Mouse (Mus musculus) hindbrain, embryonic 12.5 days (tissue): ENCODE results near the gene Gm44596. TPM values are rescaled to one million over a fixed set of nuclear protein-coding genes. Genes with fewer than 3 reads are reported as not detected.

Experiments
- ATAC-seq: fragments of 200-750 bp; cut with Nextera tagmentation; 2 replicates; pipeline ENCODE4 v1.8.0; 2017; ENCODE audit warnings: moderate TSS enrichment; ENCODE audit not compliant: low FRiP score
- H3K27ac ChIP-seq: fragments of 300-500 bp; sonication (generic); 2 replicates; pipeline ENCODE4 v1.5.1; 2016; ENCODE audit warnings: mild to moderate bottlenecking
- H3K27me3 ChIP-seq: fragments of 300-500 bp; sonication (generic); 2 replicates; pipeline ENCODE4 v1.6.1; 2016; ENCODE audit warnings: mild to moderate bottlenecking
- H3K36me3 ChIP-seq: fragments of 300-500 bp; sonication (generic); 2 replicates; pipeline ENCODE4 v1.6.1; 2016; ENCODE audit warnings: mild to moderate bottlenecking
- H3K4me1 ChIP-seq: fragments of 300-500 bp; sonication (generic); 2 replicates; pipeline ENCODE4 v1.6.1; 2016
- H3K4me2 ChIP-seq: fragments of 300-500 bp; sonication (generic); replicated peaks from 2 replicates; pipeline ENCODE4 v1.6.1; 2016; ENCODE audit warnings: mild to moderate bottlenecking
- H3K4me3 ChIP-seq: fragments of 300-500 bp; sonication (generic); 2 replicates; pipeline ENCODE4 v1.5.1; 2016; ENCODE audit warnings: mild to moderate bottlenecking
- H3K9ac ChIP-seq: fragments of 300-500 bp; sonication (generic); 2 replicates; pipeline ENCODE4 v1.6.1; 2016; ENCODE audit warnings: mild to moderate bottlenecking, moderate library complexity
- H3K9me3 ChIP-seq: fragments of 300-500 bp; sonication (generic); replicated peaks from 2 replicates; pipeline ENCODE4 v1.6.1; 2016; ENCODE audit warnings: mild to moderate bottlenecking
- WGBS: fragments of 180-500 bp; shearing (Covaris S2); methylation state at CpG from one replicate; pipeline ENCODE4 v1.1.7; 2016; 5-methylcytosine and 5-hydroxymethylcytosine counted together
- polyA plus RNA-seq: library from polyadenylated mRNA; unstranded; fragments of >200 nt; fragmentation: Nextera tagmentation; extraction: Ambion mirVana; gene quantifications from 2 replicates; pipeline ENCODE4 v1.2.1, GENCODE M21; 2016

Gm44596 gene
- polyA plus RNA-seq, 1 experiment from 2014 or later: not detected

GRCm38 (mm10) chr6:128437288-128437687, 62.0 kb downstream of the Gm44596 start:
- H3K4me3 ChIP-seq: peak overlapping the region; percentile 85
- peak overlapping the region; percentile 97 for H3K9ac ChIP-seq
- peak overlapping the region; percentile 94 for H3K27ac ChIP-seq
- peaks cover 43% of the 10 kb centered on the region for H3K36me3 ChIP-seq
- peak overlapping the region; percentile 63 for H3K4me2 ChIP-seq
- no peak for ATAC-seq
- WGBS: 5% methylated on average over 10 of the region's 10 CpGs
- H3K27me3 ChIP-seq: no peaks in the 10 kb centered on the region
- no peaks in the 10 kb centered on the region for H3K9me3 ChIP-seq
- H3K4me1 ChIP-seq: peaks cover 12% of the 10 kb centered on the region

- H3K4me3 ChIP-seq: peak overlapping the region; percentile 85
- H3K9me3 ChIP-seq: no peaks in the 10 kb centered on the region
- no peaks in the 10 kb centered on the region for H3K27me3 ChIP-seq
- peak; percentile 79 for ATAC-seq
- H3K4me2 ChIP-seq: peak overlapping the region; percentile 63
- peak overlapping the region; percentile 97 for H3K9ac ChIP-seq
- WGBS: under 1% methylated on average over 50 of the region's 52 CpGs
- H3K4me1 ChIP-seq: peaks cover 12% of the 10 kb centered on the region
- peak overlapping the region; percentile 94 for H3K27ac ChIP-seq
- H3K36me3 ChIP-seq: peaks cover 38% of the 10 kb centered on the region
Measured at GRCm38 (mm10) chr6:128437731-128438316, 62.5 kb downstream of the Gm44596 start.

GRCm38 (mm10) chr6:128438317-128438870, 63.1 kb downstream of the Gm44596 start, which contains the start of gene Fkbp4:
Gene Fkbp4, minus strand, starts transcription at chr6:128438677.
- ATAC-seq: peak; percentile 95
- Histone ChIP-seq H3K4me3 (peak within 1 kb of the TSS; percentile 85), H3K4me2 (peak within 1 kb of the TSS; percentile 63), H3K36me3 (peaks cover 32% of the 10 kb centered on the region), H3K27ac (peak within 1 kb of the TSS; percentile 94), H3K9me3 (no peaks in the 10 kb centered on the region), H3K9ac (peak within 1 kb of the TSS; percentile 97), H3K4me1 (peaks cover 12% of the 10 kb centered on the region), H3K27me3 (no peaks in the 10 kb centered on the region)
- WGBS: under 1% methylated on average over 67 of the region's 67 CpGs

GRCm38 (mm10) chr6:128438871-128439341, 63.6 kb downstream of the Gm44596 start:
- Histone ChIP-seq H3K4me2 (peak overlapping the region; percentile 63), H3K4me3 (peak overlapping the region; percentile 85), H3K27me3 (no peaks in the 10 kb centered on the region), H3K9me3 (no peaks in the 10 kb centered on the region), H3K27ac (peak overlapping the region; percentile 94; the same call in 1 of the 2 replicates), H3K9ac (peak overlapping the region; percentile 47; the same call in 1 of the 2 replicates), H3K36me3 (peaks cover 27% of the 10 kb centered on the region), H3K4me1 (peaks cover 12% of the 10 kb centered on the region)
- WGBS: 31% methylated on average over 18 of the region's 18 CpGs
- ATAC-seq: no peak; the same call in 1 of the 2 replicates

- WGBS: 91% methylated on average over 2 of the region's 2 CpGs
- Histone ChIP-seq H3K9me3 (no peaks in the 10 kb centered on the region), H3K4me2 (no peak overlapping the region), H3K4me3 (no peak overlapping the region), H3K36me3 (peaks cover 14% of the 10 kb centered on the region), H3K27ac (no peak overlapping the region), H3K27me3 (no peaks in the 10 kb centered on the region), H3K9ac (no peak overlapping the region), H3K4me1 (peaks cover 12% of the 10 kb centered on the region)
- ATAC-seq: no peak
Measured at GRCm38 (mm10) chr6:128440238-128440637, 64.9 kb downstream of the Gm44596 start.

GRCm38 (mm10) chr6:128445761-128446535, 70.6 kb downstream of the Gm44596 start:
- ATAC-seq: peak; percentile 39
- no peak overlapping the region for H3K4me3 ChIP-seq
- H3K27me3 ChIP-seq: no peaks in the 10 kb centered on the region
- WGBS: 12% methylated on average over 14 of the region's 14 CpGs
- H3K36me3 ChIP-seq: no peaks in the 10 kb centered on the region
- H3K4me1 ChIP-seq: no peaks in the 10 kb centered on the region
- H3K9ac ChIP-seq: no peak overlapping the region
- no peaks in the 10 kb centered on the region for H3K9me3 ChIP-seq
- H3K4me2 ChIP-seq: peak overlapping the region; percentile 38
- no peak overlapping the region for H3K27ac ChIP-seq

GRCm38 (mm10) chr6:128447063-128447462, 71.8 kb downstream of the Gm44596 start:
- no peak for ATAC-seq
- no peaks in the 10 kb centered on the region for H3K27me3 ChIP-seq
- no peak overlapping the region for H3K27ac ChIP-seq
- H3K4me2 ChIP-seq: no peak overlapping the region
- H3K9ac ChIP-seq: no peak overlapping the region
- no peaks in the 10 kb centered on the region for H3K36me3 ChIP-seq
- H3K4me3 ChIP-seq: no peak overlapping the region
- H3K9me3 ChIP-seq: no peaks in the 10 kb centered on the region
- WGBS: 95% methylated on average over 5 of the region's 5 CpGs
- H3K4me1 ChIP-seq: no peaks in the 10 kb centered on the region

- Histone ChIP-seq H3K27ac (no peak overlapping the region), H3K9ac (no peak overlapping the region), H3K4me1 (no peaks in the 10 kb centered on the region), H3K4me2 (no peak overlapping the region), H3K9me3 (no peaks in the 10 kb centered on the region), H3K4me3 (no peak overlapping the region), H3K36me3 (no peaks in the 10 kb centered on the region), H3K27me3 (no peaks in the 10 kb centered on the region)
- 79% methylated on average over 12 of the region's 12 CpGs for WGBS
- ATAC-seq: no peak
Measured at GRCm38 (mm10) chr6:128455835-128456605, 80.7 kb downstream of the Gm44596 start.

Other genes with a start within 250 kb of the Gm44596 start
- 63.4 and 71.6 TPM in 2 replicates for gene Tspan9, start 231.9 kb upstream of the Gm44596 start, polyA plus RNA-seq
- 2.4 TPM in 2 replicates for gene Tead4, start 74.7 kb upstream of the Gm44596 start, polyA plus RNA-seq
- 22.0 and 22.2 TPM in 2 replicates for gene Tulp3, start 19.7 kb upstream of the Gm44596 start, polyA plus RNA-seq
- gene Rhno1, start 12.6 kb upstream of the Gm44596 start, polyA plus RNA-seq: 138 and 142 TPM in 2 replicates
- gene Foxm1, start 12.5 kb upstream of the Gm44596 start, polyA plus RNA-seq: 36.1 and 40.3 TPM in 2 replicates
- 0.65 and 0.76 TPM in 2 replicates for gene Tex52, start within 50 bp of the Gm44596 start, polyA plus RNA-seq
- gene Nrip2, start 23.8 kb downstream of the Gm44596 start, polyA plus RNA-seq: 4.1 and 5.6 TPM in 2 replicates
- 33.4 and 37.7 TPM in 2 replicates for gene Itfg2, start 49.4 kb downstream of the Gm44596 start, polyA plus RNA-seq
- gene Fkbp4, start 63.2 kb downstream of the Gm44596 start, polyA plus RNA-seq: 415 and 439 TPM in 2 replicates
- not detected in 2 replicates for gene Pzp, start 151.2 kb downstream of the Gm44596 start, polyA plus RNA-seq
- not detected in 2 replicates for gene A2ml1, start 206.1 kb downstream of the Gm44596 start, polyA plus RNA-seq
- gene Klrb1a, start 248.0 kb downstream of the Gm44596 start, polyA plus RNA-seq: not detected in 2 replicates